Mouse (Mus musculus) limb, embryonic 15.5 days (tissue): ENCODE results near the gene Faap20. TPM values are rescaled to one million over a fixed set of nuclear protein-coding genes. Genes with fewer than 3 reads are reported as not detected.

Experiments
- ATAC-seq: fragments of 200-750 bp; cut with Nextera tagmentation; 2 replicates; pipeline ENCODE4 v1.8.0; 2017; ENCODE audit warnings: low read depth, moderate TSS enrichment; ENCODE audit not compliant: insufficient number of reproducible peaks, low FRiP score, low TSS enrichment
- H3K27ac ChIP-seq: fragments of 300-500 bp; sonication (generic); 2 replicates; pipeline ENCODE4 v1.5.1; 2015; ENCODE audit warnings: moderate library complexity, mild to moderate bottlenecking, inconsistent platforms
- H3K27me3 ChIP-seq: fragments of 300-500 bp; sonication (generic); 2 replicates; pipeline ENCODE4 v1.6.1; 2015; ENCODE audit warnings: inconsistent platforms
- H3K36me3 ChIP-seq: fragments of 300-500 bp; sonication (generic); 2 replicates; pipeline ENCODE4 v1.6.1; 2015; ENCODE audit warnings: inconsistent platforms
- H3K4me1 ChIP-seq: fragments of 300-500 bp; sonication (generic); 2 replicates; pipeline ENCODE4 v1.6.1; 2015; ENCODE audit warnings: inconsistent platforms
- H3K4me2 ChIP-seq: fragments of 300-500 bp; sonication (generic); 2 replicates; pipeline ENCODE4 v1.6.1; 2015; ENCODE audit warnings: mild to moderate bottlenecking, inconsistent platforms
- H3K4me3 ChIP-seq: fragments of 300-500 bp; sonication (generic); 2 replicates; pipeline ENCODE4 v1.5.1; 2015; ENCODE audit warnings: mild to moderate bottlenecking, inconsistent platforms
- H3K9ac ChIP-seq: fragments of 300-500 bp; sonication (generic); 2 replicates; pipeline ENCODE4 v1.6.1; 2015; ENCODE audit warnings: inconsistent platforms
- H3K9me3 ChIP-seq: fragments of 300-500 bp; sonication (generic); 2 replicates; pipeline ENCODE4 v1.6.1; 2016; ENCODE audit warnings: inconsistent platforms
- WGBS: fragments of 180-500 bp; shearing (Covaris S2); methylation state at CpG from one replicate; pipeline ENCODE4 v1.1.7; 2015; 5-methylcytosine and 5-hydroxymethylcytosine counted together
- polyA plus RNA-seq: library from polyadenylated mRNA; unstranded; fragments of >200 nt; fragmentation: Nextera tagmentation; extraction: Ambion mirVana; gene quantifications from 2 replicates; pipeline ENCODE4 v1.2.1, GENCODE M21; 2015

Faap20 gene
- polyA plus RNA-seq, 1 experiment from 2014 or later = 74.0 TPM

DNA sequence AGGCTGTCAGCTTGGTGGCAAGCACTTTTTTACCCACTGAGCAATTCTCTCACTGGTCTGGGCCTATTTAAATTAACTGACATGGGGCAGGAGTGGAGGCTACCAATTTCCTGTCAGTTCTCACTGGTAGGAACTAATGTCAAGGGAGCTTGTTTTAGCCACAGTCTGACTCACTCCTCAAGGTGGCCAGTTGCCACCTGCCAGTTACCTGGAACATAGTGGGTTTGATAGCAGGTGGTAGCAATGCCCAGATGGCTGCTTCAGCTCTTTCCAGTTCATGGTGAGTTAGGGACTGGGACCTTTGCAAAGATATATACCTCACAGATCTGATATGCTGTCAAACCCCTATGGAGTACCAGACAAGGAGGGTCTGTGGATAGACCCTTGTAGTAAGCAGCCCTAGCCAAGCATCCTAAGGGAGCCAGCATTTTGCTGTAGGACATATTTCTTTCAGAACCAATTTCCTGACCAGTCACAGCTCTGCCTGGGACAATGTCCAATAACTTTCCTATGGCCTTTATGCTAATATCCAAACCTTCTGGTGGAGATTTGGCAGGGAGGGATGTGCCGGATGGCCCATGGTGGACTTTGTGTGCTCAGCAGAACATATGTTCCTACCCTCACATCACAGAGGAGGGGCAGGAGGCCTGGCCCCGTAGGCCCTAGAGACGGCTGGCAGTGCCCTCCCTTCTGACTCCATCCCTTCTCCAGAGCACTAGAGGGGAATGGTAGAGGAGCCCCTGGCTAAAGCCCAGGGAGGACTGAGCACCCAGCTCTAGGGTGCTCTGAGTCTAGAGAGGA lies 15.1 kb downstream of the Faap20 start:
- Histone ChIP-seq H3K4me2 (no peak overlapping the region), H3K4me1 (peaks cover 28% of the 10 kb centered on the region), H3K36me3 (peaks cover 4% of the 10 kb centered on the region; the same call in 1 of the 2 replicates), H3K27ac (peak overlapping the region; percentile 11; the same call in 1 of the 2 replicates), H3K4me3 (no peak overlapping the region), H3K27me3 (no peaks in the 10 kb centered on the region), H3K9ac (no peak overlapping the region), H3K9me3 (no peaks in the 10 kb centered on the region)
- WGBS = 66% methylated on average over 3 of the region's 3 CpGs
- ATAC-seq = no peak

DNA sequence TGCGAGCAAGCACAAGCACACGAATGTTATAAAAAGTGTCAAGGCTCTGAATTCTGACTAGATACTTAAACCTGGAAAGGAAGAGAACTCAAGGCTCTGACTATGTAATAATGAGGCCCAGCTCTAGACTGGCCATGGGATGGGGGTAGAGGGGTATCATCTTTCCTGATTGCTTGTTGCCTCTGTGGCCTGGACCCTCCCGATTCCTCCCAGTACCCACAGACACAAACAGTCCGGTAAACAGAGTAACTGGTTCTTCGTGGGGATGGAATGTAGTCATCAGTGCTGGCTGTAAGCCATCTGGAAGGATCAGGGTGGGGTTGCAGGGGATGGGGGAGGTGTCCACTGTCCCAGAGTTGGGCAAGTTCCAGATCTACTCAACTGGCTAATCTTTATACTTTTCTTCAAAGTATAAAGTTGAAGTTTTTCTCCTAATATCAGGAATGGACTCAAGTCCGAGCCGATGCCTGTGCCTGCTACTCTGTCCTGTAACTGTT lies 17.5 kb downstream of the Faap20 start:
- Histone ChIP-seq H3K27me3 (no peaks in the 10 kb centered on the region), H3K4me3 (no peak overlapping the region), H3K4me1 (peaks cover 32% of the 10 kb centered on the region), H3K9ac (no peak overlapping the region), H3K4me2 (no peak overlapping the region), H3K36me3 (no peaks in the 10 kb centered on the region), H3K27ac (peak overlapping the region; percentile 50), H3K9me3 (no peaks in the 10 kb centered on the region)
- ATAC-seq = no peak
- 60% methylated on average over 7 of the region's 7 CpGs for WGBS

DNA sequence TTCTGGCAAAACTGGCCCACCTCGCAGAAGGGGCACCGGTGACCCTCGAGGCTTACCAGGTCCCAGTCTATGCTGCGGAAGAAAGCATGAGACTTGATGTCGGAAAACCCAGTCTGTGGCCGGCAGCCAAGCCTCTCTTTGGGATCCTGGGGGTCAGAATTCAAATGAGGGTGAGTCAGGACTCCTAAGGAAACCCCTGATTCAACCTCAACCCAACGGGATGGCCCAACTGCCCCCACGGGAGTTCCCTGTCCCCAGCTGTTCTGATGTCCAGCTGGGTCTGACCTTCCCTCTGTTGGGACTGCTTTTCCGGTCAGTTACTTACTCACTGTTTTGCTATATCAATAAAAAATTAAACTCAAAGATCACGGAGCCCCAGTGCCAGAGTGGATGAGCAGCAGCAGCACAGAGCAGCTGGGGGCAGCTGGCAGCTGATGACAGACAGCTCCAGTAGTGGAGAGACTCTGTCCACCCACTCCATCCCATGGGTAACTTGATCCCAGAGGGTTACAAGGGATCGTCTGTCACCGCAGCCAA lies 18.1 kb downstream of the Faap20 start:
- peak overlapping the region; percentile 50 for H3K27ac ChIP-seq
- WGBS = 48% methylated on average over 12 of the region's 12 CpGs
- no peaks in the 10 kb centered on the region for H3K27me3 ChIP-seq

DNA sequence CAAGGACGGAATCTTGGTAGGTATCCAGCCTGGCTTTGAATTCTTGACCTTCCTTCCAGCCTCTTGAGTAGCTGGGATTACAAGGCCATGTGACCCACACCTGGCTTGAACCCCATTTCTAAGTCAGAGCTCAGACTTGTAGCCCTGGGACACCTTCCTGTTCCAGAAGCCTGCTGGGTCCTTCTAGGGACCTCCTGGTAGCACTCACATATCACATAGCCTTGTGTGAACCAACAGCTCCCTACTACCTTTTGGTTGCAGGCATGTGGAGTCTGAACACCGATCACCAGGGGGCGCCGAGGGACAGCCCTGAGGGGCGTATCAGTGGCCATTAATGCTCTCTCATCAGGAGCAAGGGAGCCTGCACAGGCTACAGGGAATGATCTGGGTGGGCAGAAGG lies 18.8 kb downstream of the Faap20 start:
- ATAC-seq = 0 out of 2 replicates have a peak, but pooled peaks have one; percentile 13
- Histone ChIP-seq H3K4me3 (no peak overlapping the region), H3K4me1 (peaks cover 39% of the 10 kb centered on the region), H3K9ac (no peak overlapping the region), H3K27me3 (no peaks in the 10 kb centered on the region), H3K27ac (peak overlapping the region; percentile 50; the same call in 1 of the 2 replicates), H3K36me3 (no peaks in the 10 kb centered on the region), H3K4me2 (no peak overlapping the region), H3K9me3 (no peaks in the 10 kb centered on the region)
- 36% methylated on average over 5 of the region's 5 CpGs for WGBS

More for the DNA sequence above, 18.1 kb downstream of the Faap20 start:
- Histone ChIP-seq H3K4me3 (no peak overlapping the region), H3K9ac (no peak overlapping the region), H3K4me1 (peaks cover 38% of the 10 kb centered on the region), H3K4me2 (no peak overlapping the region), H3K9me3 (no peaks in the 10 kb centered on the region), H3K36me3 (no peaks in the 10 kb centered on the region)
- peak; percentile 50; the same call in 1 of the 2 replicates for ATAC-seq

DNA sequence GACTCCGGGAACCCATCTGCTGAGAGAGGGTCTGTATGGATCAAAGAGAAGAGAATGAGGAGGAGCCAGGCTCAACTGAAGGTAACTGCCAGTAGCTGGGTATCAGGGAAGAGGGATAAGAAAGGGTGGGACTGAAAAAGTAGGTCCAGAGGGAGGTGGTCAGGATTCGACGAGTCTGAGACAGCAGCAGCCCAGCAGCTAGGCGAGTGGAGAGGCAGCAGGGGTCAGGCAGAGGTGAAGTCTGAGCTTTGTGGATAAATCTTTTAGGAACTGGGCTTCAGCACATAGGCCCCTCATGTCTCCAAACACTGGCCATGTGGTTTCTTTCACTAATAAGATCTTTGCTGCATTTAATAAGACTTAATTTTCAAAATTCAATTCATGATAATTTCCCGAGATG lies 24.8 kb downstream of the Faap20 start:
- no peak for ATAC-seq
- no peak overlapping the region for H3K4me2 ChIP-seq
- no peak overlapping the region for H3K4me3 ChIP-seq
- H3K4me1 ChIP-seq = peaks cover 37% of the 10 kb centered on the region
- H3K9ac ChIP-seq = no peak overlapping the region
- no peaks in the 10 kb centered on the region for H3K36me3 ChIP-seq
- 34% methylated on average over 5 of the region's 5 CpGs for WGBS
- H3K27ac ChIP-seq = peak overlapping the region; percentile 17; the same call in 1 of the 2 replicates
- no peaks in the 10 kb centered on the region for H3K27me3 ChIP-seq
- H3K9me3 ChIP-seq = no peaks in the 10 kb centered on the region

DNA sequence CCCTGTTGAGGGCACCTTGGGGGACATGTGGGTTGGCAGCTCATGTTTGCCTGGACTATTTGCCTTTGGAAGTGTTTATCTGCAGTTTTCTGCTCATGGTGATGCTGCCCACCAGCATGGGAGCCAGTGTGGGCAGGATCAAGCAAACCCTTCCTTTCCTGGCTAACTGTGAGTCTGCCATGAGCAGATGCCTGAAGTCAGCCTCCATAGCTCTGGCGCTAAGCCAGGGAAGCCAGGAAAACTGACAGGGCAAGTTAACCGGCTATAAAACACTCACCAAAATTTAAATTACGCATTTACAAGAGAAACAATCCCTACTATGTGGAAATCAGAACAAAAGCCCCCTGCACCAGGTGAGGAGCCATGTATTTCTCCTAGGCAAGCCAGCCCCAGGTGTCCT lies 25.2 kb downstream of the Faap20 start:
- H3K4me2 ChIP-seq = no peak overlapping the region
- 14% methylated on average over 3 of the region's 3 CpGs for WGBS
- no peaks in the 10 kb centered on the region for H3K9me3 ChIP-seq
- H3K4me3 ChIP-seq = no peak overlapping the region
- peaks cover 40% of the 10 kb centered on the region for H3K4me1 ChIP-seq
- no peaks in the 10 kb centered on the region for H3K27me3 ChIP-seq
- H3K36me3 ChIP-seq = no peaks in the 10 kb centered on the region
- no peak overlapping the region for H3K9ac ChIP-seq
- no peak for ATAC-seq
- H3K27ac ChIP-seq = peak overlapping the region; percentile 17

DNA sequence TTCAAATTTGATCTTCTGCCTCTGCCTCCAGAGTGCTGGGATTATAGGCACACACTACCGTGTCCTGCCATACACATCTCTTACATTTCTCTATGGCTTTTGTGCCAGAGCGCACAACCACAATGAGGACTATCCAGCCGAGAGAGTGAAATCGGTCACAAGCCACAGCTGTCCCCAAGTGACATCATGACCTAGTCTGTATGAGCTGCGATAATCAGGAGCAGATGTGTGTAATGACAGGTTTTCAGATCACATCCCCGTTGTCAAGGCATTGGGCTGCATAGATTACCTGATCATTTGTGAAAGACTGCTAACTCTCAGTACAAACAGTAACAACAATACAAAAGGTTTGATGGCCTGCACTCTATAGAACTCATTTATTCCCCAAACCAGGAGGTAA lies 28.4 kb downstream of the Faap20 start:
- no peaks in the 10 kb centered on the region for H3K9me3 ChIP-seq
- H3K36me3 ChIP-seq = no peaks in the 10 kb centered on the region
- no peak for ATAC-seq
- H3K9ac ChIP-seq = no peak overlapping the region
- H3K4me1 ChIP-seq = peaks cover 60% of the 10 kb centered on the region
- 40% methylated on average over 6 of the region's 6 CpGs for WGBS
- no peak overlapping the region for H3K4me3 ChIP-seq
- H3K4me2 ChIP-seq = no peak overlapping the region
- H3K27ac ChIP-seq = no peak overlapping the region
- no peaks in the 10 kb centered on the region for H3K27me3 ChIP-seq

DNA sequence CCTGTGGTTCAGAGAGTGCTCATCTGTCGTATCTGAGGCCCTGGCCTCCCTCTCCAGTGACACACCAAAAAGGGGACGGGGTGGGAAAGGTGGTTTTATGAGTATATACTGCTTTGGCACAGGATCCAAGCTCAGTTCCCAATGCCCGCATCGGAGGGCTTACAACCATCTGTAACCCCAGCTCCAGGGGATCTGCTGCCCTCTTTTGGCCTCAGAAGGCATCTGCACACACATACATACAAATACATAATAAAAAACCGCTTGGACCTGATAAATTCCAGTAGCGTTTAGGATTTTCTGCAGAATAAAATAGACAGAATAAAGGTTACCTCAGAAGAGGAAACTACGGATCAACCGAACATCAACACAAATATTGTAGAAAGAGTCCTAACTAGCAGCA lies 29.5 kb downstream of the Faap20 start:
- Histone ChIP-seq H3K27me3 (no peaks in the 10 kb centered on the region), H3K4me1 (peaks cover 69% of the 10 kb centered on the region), H3K4me2 (no peak overlapping the region), H3K9me3 (no peaks in the 10 kb centered on the region), H3K27ac (no peak overlapping the region), H3K36me3 (no peaks in the 10 kb centered on the region), H3K9ac (no peak overlapping the region), H3K4me3 (no peak overlapping the region)
- ATAC-seq = no peak
- 84% methylated on average over 8 of the region's 8 CpGs for WGBS

DNA sequence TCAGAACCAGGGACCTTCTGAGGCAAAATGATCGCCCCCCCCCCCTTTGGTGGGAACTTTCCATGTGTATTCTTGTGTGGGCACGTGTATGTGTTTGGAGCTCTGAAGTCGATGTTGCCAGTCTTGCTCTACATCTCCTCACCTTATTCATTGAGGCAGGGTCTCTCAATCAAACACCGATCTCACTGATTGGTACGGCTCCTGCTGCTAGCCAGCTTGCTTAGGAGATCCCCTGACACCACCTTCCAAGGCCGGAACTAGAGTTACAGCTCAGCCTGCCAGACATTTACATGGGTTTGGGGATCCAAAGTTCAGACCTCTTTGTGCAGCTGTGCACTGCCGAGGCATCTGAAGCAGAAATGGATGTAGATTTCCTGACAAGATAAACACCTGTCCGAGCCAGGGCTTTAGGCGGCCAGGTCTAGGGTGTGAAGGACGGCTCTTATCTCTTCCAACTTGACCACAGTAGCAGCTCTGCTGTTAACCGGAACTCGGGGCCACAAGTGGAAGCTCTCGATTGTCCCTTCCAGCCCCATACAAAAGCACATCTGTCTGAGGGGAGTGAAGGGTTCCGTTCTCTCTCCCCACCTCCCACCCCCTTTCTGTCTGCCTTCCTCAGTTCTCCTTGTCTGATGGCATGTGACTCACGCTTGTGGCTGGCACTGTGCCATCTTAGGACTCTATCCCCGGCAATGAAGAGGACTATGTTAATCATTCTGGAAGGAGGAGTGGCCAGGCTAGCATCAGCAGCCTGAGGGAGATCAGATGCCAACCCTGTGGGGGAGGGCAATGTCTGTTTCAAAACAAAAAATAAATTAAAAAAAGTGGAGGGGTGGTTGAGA lies 30.5 kb downstream of the Faap20 start:
- ATAC-seq = no peak
- 55% methylated on average over 16 of the region's 16 CpGs for WGBS

DNA sequence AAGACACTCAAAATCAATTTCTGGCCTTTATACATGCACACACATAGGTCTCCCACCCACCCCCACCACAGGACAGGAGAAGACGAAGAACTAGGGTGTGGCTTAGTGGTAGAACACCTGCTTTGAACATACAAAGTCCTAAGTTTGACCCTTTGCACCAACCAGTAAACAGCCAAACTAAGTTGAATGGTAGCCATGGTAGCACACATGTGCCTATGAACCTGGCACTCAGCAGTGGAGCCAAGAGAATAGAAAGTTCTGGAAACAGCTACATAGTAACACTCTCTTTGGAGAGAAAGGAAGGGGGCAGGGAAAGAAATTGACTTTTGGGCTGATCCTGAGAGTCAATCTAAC lies 31.1 kb downstream of the Faap20 start:
- Histone ChIP-seq H3K4me3 (no peak overlapping the region), H3K4me1 (peaks cover 73% of the 10 kb centered on the region), H3K9me3 (no peaks in the 10 kb centered on the region), H3K9ac (no peak overlapping the region), H3K4me2 (no peak overlapping the region), H3K27ac (0 out of 2 replicates have a peak overlapping the region, but pooled peaks have one; percentile 98), H3K36me3 (no peaks in the 10 kb centered on the region), H3K27me3 (no peaks in the 10 kb centered on the region)
- no peak for ATAC-seq
- whole genome bisulfite sequencing = 54% methylated on average over 1 of the region's 1 CpGs

More for the DNA sequence above, 30.5 kb downstream of the Faap20 start:
- Histone ChIP-seq H3K27me3 (no peaks in the 10 kb centered on the region), H3K36me3 (no peaks in the 10 kb centered on the region), H3K9ac (no peak overlapping the region), H3K4me2 (no peak overlapping the region), H3K27ac (no peak overlapping the region; the same call in 1 of the 2 replicates), H3K4me3 (no peak overlapping the region), H3K9me3 (no peaks in the 10 kb centered on the region), H3K4me1 (peaks cover 70% of the 10 kb centered on the region)

DNA sequence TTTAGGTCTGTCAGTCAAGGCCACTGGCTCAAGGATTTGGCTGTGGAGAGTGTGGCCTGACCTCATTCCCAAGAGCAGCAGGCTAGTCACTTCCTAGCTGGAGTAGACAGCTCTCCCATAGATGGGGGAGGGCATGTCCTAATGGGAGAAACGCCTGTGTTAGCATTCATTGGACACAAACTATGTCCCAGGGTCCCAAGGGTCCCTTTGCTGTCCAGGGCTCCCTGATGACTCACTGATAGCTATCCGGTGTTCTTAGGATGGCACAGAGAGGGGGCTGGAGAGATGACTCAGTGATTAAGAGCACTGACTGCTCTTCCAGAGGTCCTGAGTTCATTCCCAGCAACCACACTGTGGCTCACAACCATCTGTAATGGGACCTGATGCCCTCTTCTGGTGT lies 31.6 kb downstream of the Faap20 start:
- Histone ChIP-seq H3K27me3 (no peaks in the 10 kb centered on the region), H3K9me3 (no peaks in the 10 kb centered on the region), H3K4me2 (no peak overlapping the region), H3K36me3 (no peaks in the 10 kb centered on the region), H3K4me3 (no peak overlapping the region), H3K9ac (no peak overlapping the region), H3K4me1 (peaks cover 73% of the 10 kb centered on the region), H3K27ac (peak overlapping the region; percentile 98; the same call in 1 of the 2 replicates)
- ATAC-seq = no peak
- WGBS = 82% methylated on average over 2 of the region's 2 CpGs
